Mouse (Mus musculus) olfactory bulb, adult 2 months (tissue): Measurements from ENCODE around the gene Pwwp2a.

ENCODE experiments used
- CTCF ChIP-seq: fragments of 200-500 bp; IDR thresholded peaks from 2 replicates; pipeline ENCODE4 v1.5.1; 2012; ENCODE audit warnings: low read depth, mild to moderate bottlenecking, low read length, moderate library complexity; ENCODE audit not compliant: insufficient read depth
- POLR2A ChIP-seq: fragments of 200-500 bp; IDR thresholded peaks from 2 replicates; pipeline ENCODE4 v1.6.1; 2012; ENCODE audit warnings: mild to moderate bottlenecking, low read depth, low read length, moderate library complexity; ENCODE audit not compliant: insufficient read depth

DNA sequence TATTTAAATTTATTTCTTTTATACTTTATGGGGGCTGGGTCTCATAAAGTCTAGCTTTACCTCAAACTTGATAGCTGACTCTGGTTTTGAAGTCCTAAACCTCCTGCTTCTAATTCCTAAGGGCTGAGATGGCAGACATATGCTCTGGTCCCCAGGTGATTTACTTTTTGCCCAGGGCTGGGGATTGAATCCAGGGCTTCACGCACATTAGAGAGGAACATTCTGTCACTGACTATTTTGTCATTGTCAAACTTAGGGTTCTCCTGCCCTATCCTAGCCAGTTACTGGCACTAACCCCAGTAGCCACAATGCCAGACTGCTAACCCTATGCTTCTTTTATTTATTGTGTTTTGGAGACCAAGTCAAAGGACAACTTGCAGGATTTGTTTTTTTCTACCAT lies 7.1 kb downstream of the Pwwp2a start:
- TF ChIP-seq CTCF (no peak), POLR2A (no peak)
